Mouse (Mus musculus): ENCODE results near the gene Cdc42se1. TPM values are rescaled to one million over a fixed set of nuclear protein-coding genes. Genes with fewer than 3 reads are reported as not detected.

Cdc42se1 gene
- polyA plus RNA-seq, 1 experiment from 2014 or later = 123 TPM

Other genes with a start within 250 kb of the Cdc42se1 start
- gene Zfp687, start 213.3 kb upstream of the Cdc42se1 start, polyA plus RNA-seq (2015; fragmentation: Nextera tagmentation; extraction: Ambion mirVana) = 21.4 and 25.2 TPM in 2 replicates
- 265 and 267 TPM in 2 replicates for gene Psmd4, start 186.1 kb upstream of the Cdc42se1 start, polyA plus RNA-seq (2015; fragmentation: Nextera tagmentation; extraction: Ambion mirVana)
- gene Pip5k1a, start 121.8 kb upstream of the Cdc42se1 start, polyA plus RNA-seq (2015; fragmentation: Nextera tagmentation; extraction: Ambion mirVana) = 22.3 and 23.0 TPM in 2 replicates
- 142 and 162 TPM in 2 replicates for gene Vps72, start 117.7 kb upstream of the Cdc42se1 start, polyA plus RNA-seq (2015; fragmentation: Nextera tagmentation; extraction: Ambion mirVana)
- gene Tmod4, start 104.3 kb upstream of the Cdc42se1 start, polyA plus RNA-seq (2015; fragmentation: Nextera tagmentation; extraction: Ambion mirVana) = 1.7 and 3.8 TPM in 2 replicates
- gene Scnm1, start 94.7 kb upstream of the Cdc42se1 start, polyA plus RNA-seq (2015; fragmentation: Nextera tagmentation; extraction: Ambion mirVana) = 73.0 and 79.5 TPM in 2 replicates
- gene Lysmd1, start 94.6 kb upstream of the Cdc42se1 start, polyA plus RNA-seq (2015; fragmentation: Nextera tagmentation; extraction: Ambion mirVana) = 16.9 and 17.4 TPM in 2 replicates
- 6.6 and 7.6 TPM in 2 replicates for gene Tnfaip8l2, start 86.4 kb upstream of the Cdc42se1 start, polyA plus RNA-seq (2015; fragmentation: Nextera tagmentation; extraction: Ambion mirVana)
- gene Sema6c, start 68.3 kb upstream of the Cdc42se1 start, polyA plus RNA-seq (2015; fragmentation: Nextera tagmentation; extraction: Ambion mirVana) = 13.1 and 15.6 TPM in 2 replicates
- gene Gabpb2, start 10.8 kb upstream of the Cdc42se1 start, polyA plus RNA-seq (2015; fragmentation: Nextera tagmentation; extraction: Ambion mirVana) = 8.9 and 9.8 TPM in 2 replicates
- 18.4 and 19.2 TPM in 2 replicates for gene Mllt11, start 3.4 kb downstream of the Cdc42se1 start, polyA plus RNA-seq (2015; fragmentation: Nextera tagmentation; extraction: Ambion mirVana)
- 0.54 and 0.80 TPM in 2 replicates for gene Gm128, start 12.9 kb downstream of the Cdc42se1 start, polyA plus RNA-seq (2015; fragmentation: Nextera tagmentation; extraction: Ambion mirVana)
- 10.3 and 10.7 TPM in 2 replicates for gene Bnipl, start 22.5 kb downstream of the Cdc42se1 start, polyA plus RNA-seq (2015; fragmentation: Nextera tagmentation; extraction: Ambion mirVana)
- gene Mindy1, start 52.6 kb downstream of the Cdc42se1 start, polyA plus RNA-seq (2015; fragmentation: Nextera tagmentation; extraction: Ambion mirVana) = 48.1 and 54.0 TPM in 2 replicates
- gene Prune1, start 53.3 kb downstream of the Cdc42se1 start, polyA plus RNA-seq (2015; fragmentation: Nextera tagmentation; extraction: Ambion mirVana) = 26.0 and 26.5 TPM in 2 replicates
- gene Anxa9, start 78.4 kb downstream of the Cdc42se1 start, polyA plus RNA-seq (2015; fragmentation: Nextera tagmentation; extraction: Ambion mirVana) = 8.8 and 11.6 TPM in 2 replicates
- gene Cers2, start 86.1 kb downstream of the Cdc42se1 start, polyA plus RNA-seq (2015; fragmentation: Nextera tagmentation; extraction: Ambion mirVana) = 146 and 153 TPM in 2 replicates
- gene Setdb1, start 128.5 kb downstream of the Cdc42se1 start, polyA plus RNA-seq (2015; fragmentation: Nextera tagmentation; extraction: Ambion mirVana) = 38.3 and 39.4 TPM in 2 replicates
- gene 4930558C23Rik, start 174.1 kb downstream of the Cdc42se1 start, polyA plus RNA-seq (2015; fragmentation: Nextera tagmentation; extraction: Ambion mirVana) = 0.24 TPM in 1 of 2 replicates, not detected in the other
- 49.9 and 50.2 TPM in 2 replicates for gene Arnt, start 205.7 kb downstream of the Cdc42se1 start, polyA plus RNA-seq (2015; fragmentation: Nextera tagmentation; extraction: Ambion mirVana)